Mouse (Mus musculus) olfactory bulb, adult 2 months (tissue): ENCODE measurements around the gene Tjp3.

Experiments used
- CTCF ChIP-seq: fragments of 200-500 bp; IDR thresholded peaks from 2 replicates; pipeline ENCODE4 v1.5.1; 2012; ENCODE audit warnings: low read depth, mild to moderate bottlenecking, low read length, moderate library complexity; ENCODE audit not compliant: insufficient read depth
- POLR2A ChIP-seq: fragments of 200-500 bp; IDR thresholded peaks from 2 replicates; pipeline ENCODE4 v1.6.1; 2012; ENCODE audit warnings: mild to moderate bottlenecking, low read depth, low read length, moderate library complexity; ENCODE audit not compliant: insufficient read depth

GRCm38 (mm10) chr10:81316338-81317060 is 25.1 kb upstream of the Tjp3 start:
- TF ChIP-seq CTCF (no peak), POLR2A (no peak)
